Mouse (Mus musculus): ENCODE data around the gene Anks6.

Gene Anks6

GRCm38 (mm10) chr4:46990281-46991015 is 66.8 kb downstream of the Anks6 start:
- no peak for DNase-seq (ENCODE audit: low spot score)

- DNase-seq (ENCODE audit: low spot score) = no peak
Measured at GRCm38 (mm10) chr4:46989842-46990241, 67.4 kb downstream of the Anks6 start.

- DNase-seq (ENCODE audit: low spot score) = no peak
Measured at GRCm38 (mm10) chr4:46988824-46989223, 68.4 kb downstream of the Anks6 start.

- DNase-seq (ENCODE audit: low spot score) = no peak
Measured at GRCm38 (mm10) chr4:46988257-46988656, 69.0 kb downstream of the Anks6 start.

GRCm38 (mm10) chr4:46987809-46988208 is 69.4 kb downstream of the Anks6 start:
- no peak for DNase-seq (ENCODE audit: low spot score)

- no peak for DNase-seq (ENCODE audit: low spot score)
Measured at GRCm38 (mm10) chr4:46986054-46986453, 71.2 kb downstream of the Anks6 start.

- no peak for DNase-seq (ENCODE audit: low spot score)
Measured at GRCm38 (mm10) chr4:46982912-46983311, 74.3 kb downstream of the Anks6 start.

GRCm38 (mm10) chr4:46982094-46982493 is 75.1 kb downstream of the Anks6 start:
- no peak for DNase-seq (ENCODE audit: low spot score)

- no peak for DNase-seq (ENCODE audit: low spot score)
Measured at GRCm38 (mm10) chr4:46978371-46978770, 78.9 kb downstream of the Anks6 start.

GRCm38 (mm10) chr4:46977161-46977560 is 80.1 kb downstream of the Anks6 start:
- DNase-seq (ENCODE audit: low spot score) = no peak

- no peak for DNase-seq (ENCODE audit: low spot score)
Measured at GRCm38 (mm10) chr4:46976671-46977071, 80.6 kb downstream of the Anks6 start.

- no peak for DNase-seq (ENCODE audit: low spot score)
Measured at GRCm38 (mm10) chr4:46973322-46973721, 83.9 kb downstream of the Anks6 start.

GRCm38 (mm10) chr4:46967981-46968380 is 89.2 kb downstream of the Anks6 start:
- DNase-seq (ENCODE audit: low spot score) = no peak

- DNase-seq (ENCODE audit: low spot score) = no peak
Measured at GRCm38 (mm10) chr4:46966551-46966950, 90.7 kb downstream of the Anks6 start.

Measured in left cerebral cortex, adult 11 months (tissue).